Mouse (Mus musculus) hindbrain, embryonic 14.5 days (tissue): ENCODE measurements around the gene Ctxn1. TPM values are rescaled to one million over a fixed set of nuclear protein-coding genes. Genes with fewer than 3 reads are reported as not detected.

Source experiments
- ATAC-seq: fragments of 200-750 bp; cut with Nextera tagmentation; 2 replicates; pipeline ENCODE4 v1.8.0; 2017; ENCODE audit warnings: moderate number of reproducible peaks, mild to moderate bottlenecking, moderate TSS enrichment, moderate library complexity; ENCODE audit not compliant: low FRiP score
- DNase-seq: peaks from one replicate; pipeline ENCODE4 v3.0.0-alpha.2; 2015; ENCODE audit warnings: low spot score
- H3K27ac ChIP-seq: fragments of 300-500 bp; sonication (generic); 2 replicates; pipeline ENCODE4 v1.5.1; 2014; ENCODE audit warnings: mild to moderate bottlenecking, moderate library complexity
- H3K27me3 ChIP-seq: fragments of 300-500 bp; sonication (generic); 2 replicates; pipeline ENCODE4 v1.6.1; 2014; ENCODE audit warnings: mild to moderate bottlenecking, low read length, mixed read lengths; ENCODE audit not compliant: control insufficient read depth, insufficient read depth
- H3K36me3 ChIP-seq: fragments of 300-500 bp; sonication (generic); replicated peaks from 2 replicates; pipeline ENCODE4 v1.6.1; 2014; ENCODE audit not compliant: control insufficient read depth, insufficient read depth
- H3K4me1 ChIP-seq: fragments of 300-500 bp; sonication (generic); replicated peaks from 2 replicates; pipeline ENCODE4 v1.6.1; 2014; ENCODE audit warnings: antibody characterized with exemption, low read length, mixed read lengths; ENCODE audit not compliant: control insufficient read depth, insufficient read depth
- H3K4me2 ChIP-seq: fragments of 300-500 bp; sonication (generic); replicated peaks from 2 replicates; pipeline ENCODE4 v1.6.1; 2014; ENCODE audit warnings: mild to moderate bottlenecking, moderate library complexity
- H3K4me3 ChIP-seq: fragments of 300-500 bp; sonication (generic); replicated peaks from 2 replicates; pipeline ENCODE4 v1.5.1; 2014; ENCODE audit warnings: mild to moderate bottlenecking, low read length
- H3K9ac ChIP-seq: fragments of 300-500 bp; sonication (generic); 2 replicates; pipeline ENCODE4 v1.6.1; 2014
- H3K9me3 ChIP-seq: fragments of 300-500 bp; sonication (generic); 2 replicates; pipeline ENCODE4 v1.6.1; 2016; ENCODE audit warnings: low read length; ENCODE audit not compliant: control insufficient read depth
- WGBS: fragments of 180-500 bp; shearing (Covaris S2); extraction: QIAGEN DNeasy Blood & Tissue Kit; methylation state at CpG from one replicate; pipeline ENCODE4 v1.1.7; 2014; 5-methylcytosine and 5-hydroxymethylcytosine counted together
- polyA plus RNA-seq: library from polyadenylated mRNA; unstranded; fragments of >200 nt; fragmentation: Nextera tagmentation; extraction: Ambion mirVana; gene quantifications from 2 replicates; pipeline ENCODE4 v1.2.1, GENCODE M21; 2014

Ctxn1 gene
- polyA plus RNA-seq, 1 experiment from 2014 or later = 235 TPM

DNA sequence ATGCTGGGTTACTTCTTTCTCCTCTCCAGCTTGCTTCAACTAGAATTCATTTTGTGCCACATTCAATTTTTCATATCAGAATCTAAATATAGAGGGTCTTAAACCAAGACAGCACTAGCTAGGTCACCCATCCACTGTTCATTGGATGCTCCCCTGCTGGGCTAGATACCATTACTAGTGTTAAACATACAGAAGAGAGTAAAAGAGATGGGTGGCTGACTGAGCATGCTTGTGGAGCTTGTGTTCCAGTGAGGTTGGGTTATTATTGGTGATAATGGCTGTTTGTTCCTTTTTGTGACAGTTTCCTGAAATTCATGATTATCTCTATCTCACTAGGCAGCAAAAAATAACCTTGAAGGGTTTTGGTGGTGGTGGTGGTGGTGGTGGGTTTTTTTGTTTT, 37.0 kb downstream of the Ctxn1 start:
- no peak overlapping the region for H3K27ac ChIP-seq
- ATAC-seq = no peak

DNA sequence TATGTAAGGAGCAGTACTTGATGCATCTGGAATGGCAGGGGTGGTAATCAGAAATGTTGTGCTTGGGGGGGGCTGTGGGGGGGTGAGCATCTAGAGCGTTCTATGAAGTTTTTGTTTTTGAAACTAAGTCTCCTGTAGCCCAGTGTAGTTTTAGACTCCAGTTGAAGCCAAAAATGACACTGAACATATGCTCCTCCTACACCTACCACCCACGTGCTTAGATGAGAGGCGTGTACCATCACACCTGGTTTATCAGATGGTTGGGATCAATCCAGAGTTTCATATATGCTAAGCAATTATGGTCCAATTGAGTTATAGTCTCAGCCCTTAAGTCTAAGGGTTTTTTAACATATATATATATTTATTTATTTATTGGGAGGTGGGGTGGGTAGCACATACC, 39.5 kb downstream of the Ctxn1 start:
- Histone ChIP-seq H3K27ac (no peak overlapping the region), H3K4me1 (peaks cover 15% of the 10 kb centered on the region), H3K4me3 (no peak overlapping the region), H3K9ac (no peak overlapping the region), H3K27me3 (no peaks in the 10 kb centered on the region), H3K4me2 (no peak overlapping the region), H3K36me3 (peaks cover 13% of the 10 kb centered on the region), H3K9me3 (no peaks in the 10 kb centered on the region)
- ATAC-seq = no peak
- DNase-seq = no peak
- 85% methylated on average over 3 of the region's 3 CpGs for WGBS

More for the DNA sequence above, 37.0 kb downstream of the Ctxn1 start:
- no peaks in the 10 kb centered on the region for H3K36me3 ChIP-seq
- H3K9ac ChIP-seq = no peak overlapping the region
- no peak for DNase-seq
- peaks cover 11% of the 10 kb centered on the region for H3K27me3 ChIP-seq
- H3K4me3 ChIP-seq = no peak overlapping the region
- H3K4me1 ChIP-seq = no peaks in the 10 kb centered on the region
- no peak overlapping the region for H3K4me2 ChIP-seq
- no peaks in the 10 kb centered on the region for H3K9me3 ChIP-seq

DNA sequence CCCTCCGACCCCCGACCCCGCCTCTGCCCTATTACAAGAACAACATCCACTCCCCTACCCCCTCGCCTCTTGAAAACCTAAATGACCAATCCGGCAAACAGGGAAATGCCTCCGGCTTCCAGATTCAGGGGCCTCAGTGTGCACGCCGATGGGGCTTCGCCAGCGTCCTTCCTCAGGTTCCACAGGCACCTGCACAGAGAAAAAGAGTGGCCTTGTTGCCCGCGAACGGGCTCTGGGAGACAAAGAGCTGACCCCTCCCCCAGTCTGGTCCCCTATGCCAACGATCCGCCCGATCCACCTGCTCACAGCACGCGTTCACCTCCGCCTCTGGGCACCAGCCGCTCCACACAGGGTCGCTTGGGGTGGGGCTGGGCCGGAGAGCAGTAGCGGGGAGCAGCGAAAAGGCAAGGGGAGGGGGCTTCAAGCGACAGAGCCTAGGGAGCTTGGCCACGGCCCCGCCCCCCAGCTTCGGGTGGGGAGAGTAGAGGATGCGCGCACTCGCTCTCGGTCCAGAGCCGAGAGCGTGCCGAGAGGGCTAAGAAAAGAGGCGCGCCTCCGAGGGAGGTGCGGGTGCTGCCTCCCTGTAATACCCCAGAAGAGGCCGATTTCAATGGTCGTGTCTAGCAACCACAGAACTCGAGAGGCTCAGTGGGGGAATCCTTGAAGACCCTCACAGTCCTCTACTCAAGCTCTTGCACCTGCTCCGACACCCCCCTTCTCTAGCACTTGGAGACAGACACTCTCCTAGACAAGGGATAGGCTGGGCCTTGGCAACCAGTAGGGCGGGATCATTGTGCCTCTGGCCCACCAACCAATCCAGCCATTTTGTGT, 42.1 kb downstream of the Ctxn1 start, which contains the start of gene Prr36:
Prr36 (minus strand) TSS at position 669 of the 831 bp plus-strand sequence.
- Histone ChIP-seq H3K4me1 (peaks cover 35% of the 10 kb centered on the region), H3K27ac (peak within 1 kb of the TSS; percentile 98), H3K4me3 (peak within 1 kb of the TSS; percentile 81), H3K9ac (peak within 1 kb of the TSS; percentile 95), H3K4me2 (peak within 1 kb of the TSS; percentile 97), H3K27me3 (no peaks in the 10 kb centered on the region), H3K9me3 (no peaks in the 10 kb centered on the region), H3K36me3 (peaks cover 18% of the 10 kb centered on the region)
- ATAC-seq = peak; percentile 91
- WGBS = under 1% methylated on average over 44 of the region's 44 CpGs
- peak; percentile 85 for DNase-seq

DNA sequence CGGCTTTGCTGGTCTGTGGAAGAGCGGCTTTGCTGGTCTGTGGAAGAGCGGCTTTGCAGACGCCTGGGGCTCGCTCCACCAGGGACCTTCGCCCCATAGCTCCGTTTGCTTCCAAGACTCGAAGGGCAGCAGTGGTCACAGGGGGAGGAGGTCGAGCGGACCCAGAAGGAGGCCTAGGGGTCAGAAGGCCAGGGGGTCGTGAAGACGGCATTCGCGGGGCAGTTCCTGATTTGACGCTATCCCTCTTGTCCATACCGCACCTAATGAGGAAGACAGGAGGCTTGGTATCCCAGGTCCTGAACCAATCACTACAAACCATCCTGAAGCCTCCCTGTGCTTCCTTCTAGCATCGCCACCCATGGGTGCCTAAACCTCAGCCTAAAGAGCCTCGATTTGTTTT, 42.8 kb downstream of the Ctxn1 start:
- Histone ChIP-seq H3K9me3 (no peaks in the 10 kb centered on the region), H3K36me3 (peaks cover 22% of the 10 kb centered on the region), H3K4me2 (peak overlapping the region; percentile 97), H3K4me3 (peak overlapping the region; percentile 81), H3K27ac (peak overlapping the region; percentile 98), H3K9ac (peak overlapping the region; percentile 95), H3K27me3 (no peaks in the 10 kb centered on the region), H3K4me1 (peaks cover 35% of the 10 kb centered on the region)
- ATAC-seq (peak; percentile 15), DNase-seq (no peak)
- WGBS = 4% methylated on average over 18 of the region's 18 CpGs

DNA sequence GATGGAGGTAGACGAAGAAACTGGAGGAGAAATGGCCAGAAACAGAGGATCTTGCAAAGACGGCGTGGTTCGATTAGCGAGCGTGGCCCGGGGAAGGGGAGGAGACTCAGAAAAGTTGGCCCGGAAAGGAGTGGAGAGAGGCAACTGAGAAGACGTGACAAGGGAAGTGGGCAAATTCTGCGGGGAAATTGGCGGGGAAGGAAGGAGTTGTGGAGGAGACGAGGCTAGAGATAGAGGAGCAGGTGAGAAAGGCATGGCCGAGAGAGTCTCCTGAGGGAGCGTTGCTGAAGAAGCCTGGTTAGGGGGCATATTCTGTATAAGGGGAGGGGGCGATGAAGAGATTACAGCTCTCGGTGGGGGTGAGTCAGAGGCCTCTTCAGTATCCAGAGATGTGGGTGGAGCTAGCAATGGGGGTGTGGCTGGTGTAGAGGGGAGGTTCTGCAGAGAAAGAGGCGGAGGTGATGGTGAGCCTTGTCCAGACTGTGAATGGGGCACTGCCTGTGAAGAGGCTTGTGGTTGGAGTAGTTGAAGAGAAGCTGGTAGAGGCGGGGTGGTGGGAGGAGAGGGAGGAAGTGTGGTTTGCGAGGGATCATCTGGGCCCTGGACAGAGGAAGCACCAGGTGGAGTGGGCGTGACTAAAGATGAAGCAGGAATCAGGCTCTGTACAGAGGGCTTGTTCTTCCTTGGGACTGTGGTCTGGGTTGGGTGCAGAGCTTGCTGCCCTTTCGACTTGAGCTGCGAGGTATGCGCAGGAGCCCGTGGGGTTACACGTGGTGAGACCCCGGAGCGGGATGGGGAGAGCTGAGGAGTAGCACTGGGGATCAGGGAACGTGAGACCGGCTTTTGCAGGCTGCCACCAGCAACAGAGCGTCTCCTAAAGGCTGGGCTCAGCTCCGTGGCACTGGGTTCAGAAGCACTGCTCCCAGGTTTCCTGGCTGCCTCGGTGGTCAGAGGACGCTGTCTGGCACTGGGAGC, 44.8 kb downstream of the Ctxn1 start:
- no peak for ATAC-seq
- peak overlapping the region; percentile 81 for H3K4me3 ChIP-seq
- 14% methylated on average over 33 of the region's 33 CpGs for WGBS
- peaks cover 35% of the 10 kb centered on the region for H3K4me1 ChIP-seq
- H3K9ac ChIP-seq = peak overlapping the region; percentile 65
- peaks cover 39% of the 10 kb centered on the region for H3K36me3 ChIP-seq
- no peaks in the 10 kb centered on the region for H3K27me3 ChIP-seq
- H3K9me3 ChIP-seq = no peaks in the 10 kb centered on the region
- 0 out of 2 replicates have a peak overlapping the region, but pooled peaks have one; percentile 64 for H3K27ac ChIP-seq
- no peak for DNase-seq
- peak overlapping the region; percentile 97 for H3K4me2 ChIP-seq

DNA sequence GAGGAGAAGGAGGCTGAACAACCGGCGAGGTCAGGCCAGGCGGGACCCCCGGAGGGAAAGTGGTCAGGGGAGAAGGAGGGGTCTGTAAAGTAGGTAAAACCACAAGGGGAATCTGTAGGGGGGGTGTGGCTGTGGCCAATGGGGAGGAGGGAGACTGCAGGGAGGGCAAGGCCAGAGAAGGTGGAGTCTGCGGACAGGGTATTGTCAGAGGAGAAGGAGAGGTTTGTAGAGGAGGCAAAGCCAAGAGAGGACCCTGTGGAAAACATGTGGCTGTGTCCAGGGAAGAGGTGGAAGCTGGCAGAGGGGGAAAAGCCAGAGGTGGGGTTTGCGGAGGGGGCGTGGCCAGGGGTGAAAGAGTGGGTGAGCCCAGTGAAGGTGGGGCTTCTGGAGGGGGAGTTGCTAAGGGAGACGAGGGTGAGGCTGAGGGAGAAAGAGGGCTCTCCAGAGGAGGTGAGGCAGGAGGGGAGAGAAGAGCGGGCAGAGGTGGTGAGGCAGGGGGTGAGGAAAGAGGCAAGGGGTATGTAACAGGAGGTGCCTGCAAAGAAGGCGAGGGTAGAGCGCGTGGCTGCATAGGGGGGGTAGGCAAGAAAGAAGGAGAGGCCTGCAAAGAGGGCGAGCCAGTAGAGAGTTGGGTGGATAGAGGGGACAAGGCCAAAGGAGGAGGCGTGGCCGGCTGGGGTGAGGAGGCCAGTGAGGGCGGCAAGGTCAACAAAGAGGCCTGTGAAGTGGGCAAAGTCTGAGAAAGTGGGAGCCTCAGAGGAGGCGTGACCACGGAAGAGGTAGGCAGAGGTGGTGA, 45.7 kb downstream of the Ctxn1 start:
- Histone ChIP-seq H3K4me3 (peak overlapping the region; percentile 81), H3K36me3 (peaks cover 48% of the 10 kb centered on the region), H3K9ac (peak overlapping the region; percentile 65), H3K4me2 (peak overlapping the region; percentile 97), H3K9me3 (no peaks in the 10 kb centered on the region), H3K27ac (peak overlapping the region; percentile 64), H3K4me1 (peaks cover 35% of the 10 kb centered on the region), H3K27me3 (no peaks in the 10 kb centered on the region)
- ATAC-seq (peak; percentile 9; the same call in 1 of the 2 replicates), DNase-seq (no peak)
- 4% methylated on average over 18 of the region's 18 CpGs for WGBS

DNA sequence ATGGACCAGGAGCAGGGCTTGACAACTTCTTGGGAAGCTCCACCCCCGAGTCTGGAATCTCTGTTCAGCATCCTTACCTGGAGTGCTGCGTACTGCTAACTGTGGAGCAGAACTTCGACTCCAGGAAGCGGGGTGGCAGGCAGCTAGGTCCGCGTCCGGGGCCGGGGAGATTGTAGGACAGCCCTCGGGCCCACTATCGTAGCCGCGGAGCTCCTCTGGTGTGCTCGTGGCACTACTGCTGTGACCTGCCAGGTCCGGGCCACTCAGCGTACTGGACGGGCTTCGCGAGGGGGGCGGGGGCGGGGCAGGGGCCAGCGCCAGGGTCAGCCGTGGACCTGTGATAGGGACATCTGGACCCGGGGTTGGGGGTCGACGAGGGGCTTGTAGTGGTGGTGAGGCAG, 46.3 kb downstream of the Ctxn1 start:
- ATAC-seq = peak; percentile 1; the same call in 1 of the 2 replicates
- Histone ChIP-seq H3K9ac (peak overlapping the region; percentile 65), H3K4me1 (peaks cover 35% of the 10 kb centered on the region), H3K9me3 (no peaks in the 10 kb centered on the region), H3K36me3 (peaks cover 53% of the 10 kb centered on the region), H3K4me2 (peak overlapping the region; percentile 97), H3K4me3 (peak overlapping the region; percentile 81), H3K27me3 (no peaks in the 10 kb centered on the region), H3K27ac (peak overlapping the region; percentile 58)
- 1% methylated on average over 25 of the region's 25 CpGs for WGBS
- DNase-seq = no peak

DNA sequence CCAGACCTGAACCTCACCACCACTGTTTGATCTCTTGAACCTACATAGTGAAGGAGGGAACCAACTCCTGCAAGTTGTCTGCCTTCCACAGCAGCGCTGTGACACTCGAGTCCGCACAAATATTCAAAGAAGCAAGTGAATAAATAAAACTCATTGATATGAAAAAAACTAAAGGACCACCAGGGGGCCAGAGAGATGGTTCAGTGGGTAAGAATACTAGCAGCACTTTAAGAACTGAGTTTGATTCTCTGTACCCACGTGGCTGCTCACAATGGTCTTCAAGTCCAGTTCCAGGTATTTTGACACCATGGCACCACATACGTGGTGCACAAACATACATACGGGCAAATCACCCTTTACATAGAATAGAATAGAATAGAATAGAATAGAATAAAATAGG, 48.0 kb downstream of the Ctxn1 start:
- no peaks in the 10 kb centered on the region for H3K27me3 ChIP-seq
- no peak overlapping the region for H3K9ac ChIP-seq
- no peak overlapping the region for H3K27ac ChIP-seq
- H3K36me3 ChIP-seq = peaks cover 70% of the 10 kb centered on the region
- H3K4me1 ChIP-seq = peaks cover 42% of the 10 kb centered on the region
- DNase-seq (no peak), ATAC-seq (no peak)
- WGBS = 69% methylated on average over 6 of the region's 6 CpGs
- no peak overlapping the region; the same call in 1 of the 2 replicates for H3K4me2 ChIP-seq
- no peaks in the 10 kb centered on the region for H3K9me3 ChIP-seq
- no peak overlapping the region for H3K4me3 ChIP-seq
